Mouse (Mus musculus) embryo, embryonic 10 days (tissue): ENCODE measurements around the gene Rap1gap.

ENCODE experiments used
- DNase-seq: peaks from one replicate; pipeline ENCODE4 v3.0.0-alpha.2; 2015; ENCODE audit warnings: low spot score

Gene Rap1gap

GRCm38 (mm10) chr4:137744433-137744918 lies 80.0 kb downstream of the Rap1gap start:
- DNase-seq, result peak; percentile 48

GRCm38 (mm10) chr4:137747091-137747490 lies 82.6 kb downstream of the Rap1gap start:
- DNase-seq, result no peak

- DNase-seq, result no peak
Observed at GRCm38 (mm10) chr4:137747590-137747989, 83.1 kb downstream of the Rap1gap start.

- no peak for DNase-seq
Observed at GRCm38 (mm10) chr4:137748726-137749125, 84.2 kb downstream of the Rap1gap start.

GRCm38 (mm10) chr4:137749680-137750079 lies 85.2 kb downstream of the Rap1gap start:
- no peak for DNase-seq

- no peak for DNase-seq
Observed at GRCm38 (mm10) chr4:137750121-137750520, 85.6 kb downstream of the Rap1gap start.

GRCm38 (mm10) chr4:137751310-137751709 lies 86.8 kb downstream of the Rap1gap start:
- DNase-seq, result no peak

- no peak for DNase-seq
Observed at GRCm38 (mm10) chr4:137751717-137752116, 87.2 kb downstream of the Rap1gap start.

GRCm38 (mm10) chr4:137752471-137752870 lies 87.9 kb downstream of the Rap1gap start:
- no peak for DNase-seq

GRCm38 (mm10) chr4:137753199-137753598 lies 88.7 kb downstream of the Rap1gap start:
- DNase-seq, result no peak

- no peak for DNase-seq
Observed at GRCm38 (mm10) chr4:137754446-137754845, 89.9 kb downstream of the Rap1gap start.

GRCm38 (mm10) chr4:137762886-137763285 lies 98.4 kb downstream of the Rap1gap start:
- no peak for DNase-seq

- no peak for DNase-seq
Observed at GRCm38 (mm10) chr4:137763920-137764495, 99.5 kb downstream of the Rap1gap start.

GRCm38 (mm10) chr4:137764621-137765020 lies 100.1 kb downstream of the Rap1gap start:
- no peak for DNase-seq

- peak; percentile 36 for DNase-seq
Observed at GRCm38 (mm10) chr4:137765554-137765971, 101.0 kb downstream of the Rap1gap start.

- DNase-seq, result peak; percentile 13
Observed at GRCm38 (mm10) chr4:137766365-137766764, 101.8 kb downstream of the Rap1gap start.

GRCm38 (mm10) chr4:137768381-137768780 lies 103.9 kb downstream of the Rap1gap start:
- no peak for DNase-seq

GRCm38 (mm10) chr4:137768831-137769230 lies 104.3 kb downstream of the Rap1gap start:
- no peak for DNase-seq

- no peak for DNase-seq
Observed at GRCm38 (mm10) chr4:137769635-137770034, 105.1 kb downstream of the Rap1gap start.

- peak; percentile 55 for DNase-seq
Observed at GRCm38 (mm10) chr4:137770901-137771612, 106.5 kb downstream of the Rap1gap start.

- DNase-seq, result no peak
Observed at GRCm38 (mm10) chr4:137771749-137772148, 107.2 kb downstream of the Rap1gap start.

GRCm38 (mm10) chr4:137772438-137773056 lies 108.0 kb downstream of the Rap1gap start:
- no peak for DNase-seq

GRCm38 (mm10) chr4:137773369-137773899 lies 108.9 kb downstream of the Rap1gap start:
- DNase-seq, result peak; percentile 45
